Mouse (Mus musculus) cerebellum, postnatal 36 days (tissue): Measurements from ENCODE around the gene Usp20.

Source experiments
- DNase-seq, 2 experiments: peaks; one replicate each; pipeline ENCODE4 v3.0.0; 2021 to 2022; ENCODE audit warnings: mixed read lengths in 2 of 2

Usp20 gene

GRCm38 (mm10) chr2:31042881-31043280 lies 60.8 kb downstream of the Usp20 start:
- DNase-seq, result no peak

GRCm38 (mm10) chr2:31043856-31044255 lies 61.8 kb downstream of the Usp20 start:
- no peak for DNase-seq

DNA sequence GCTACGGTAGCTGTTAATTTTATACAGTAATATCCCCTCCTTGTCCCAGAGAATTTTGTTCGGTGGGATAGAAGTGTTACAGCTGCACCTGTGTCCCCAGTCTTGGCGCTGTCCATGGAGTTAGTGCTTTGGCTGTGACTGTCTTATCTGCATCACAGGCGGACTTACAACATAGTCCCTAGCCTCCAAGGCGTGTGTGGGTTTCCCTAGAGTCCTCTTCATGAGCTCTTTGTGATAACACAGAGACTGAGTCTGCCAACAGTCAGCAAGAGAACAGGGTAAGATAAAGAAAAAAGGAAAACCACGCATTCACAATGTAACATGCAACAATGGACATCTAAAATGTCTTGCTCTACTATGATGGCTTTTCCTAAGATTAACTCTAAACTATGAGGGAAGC lies 66.0 kb downstream of the Usp20 start:
- DNase-seq, result no peak

GRCm38 (mm10) chr2:31052441-31052840 lies 70.4 kb downstream of the Usp20 start:
- no peak for DNase-seq

DNA sequence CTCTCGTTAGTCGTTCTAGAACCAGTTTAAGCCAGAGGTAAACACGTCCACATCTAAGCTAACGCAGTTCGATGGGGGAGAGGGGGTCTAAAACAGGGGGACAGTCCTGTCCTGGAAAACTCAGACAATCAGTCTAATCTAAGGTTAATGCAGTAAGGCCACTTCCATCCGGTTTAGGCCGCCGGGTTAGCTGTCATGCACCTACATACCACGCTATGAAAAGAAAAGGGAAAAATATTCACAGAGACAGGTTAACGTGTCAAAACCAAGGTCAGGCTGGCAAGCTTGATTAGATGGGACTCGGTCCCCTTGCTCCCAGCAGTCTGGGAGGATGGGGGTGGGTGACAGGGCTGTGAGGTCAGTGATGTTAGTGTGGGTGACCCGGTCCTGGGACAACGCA lies 71.3 kb downstream of the Usp20 start:
- no peak for DNase-seq

DNA sequence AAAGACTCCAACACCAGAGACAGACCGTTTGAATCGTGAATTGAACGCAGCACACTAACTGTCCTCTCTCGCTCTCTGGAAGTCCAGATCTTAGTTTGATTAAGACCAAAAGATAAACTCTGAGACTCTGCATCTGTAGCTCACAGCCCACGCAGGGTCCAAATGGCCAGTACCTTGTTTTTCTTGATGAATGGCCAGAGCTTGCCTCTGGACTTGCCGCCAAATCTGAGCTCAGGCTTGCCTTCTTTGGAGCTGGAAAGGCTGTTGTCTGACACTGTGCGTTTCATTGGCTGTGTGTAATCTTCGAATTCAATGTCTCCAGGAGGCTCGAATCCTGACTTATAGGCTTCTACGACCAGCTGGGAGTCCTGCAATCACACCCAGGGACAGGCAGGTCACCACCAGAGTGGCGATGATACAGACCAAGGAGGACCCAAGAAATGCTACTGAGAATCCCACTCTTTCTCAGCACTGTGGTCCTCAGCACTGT lies 71.8 kb downstream of the Usp20 start:
- DNase-seq, result no peak

DNA sequence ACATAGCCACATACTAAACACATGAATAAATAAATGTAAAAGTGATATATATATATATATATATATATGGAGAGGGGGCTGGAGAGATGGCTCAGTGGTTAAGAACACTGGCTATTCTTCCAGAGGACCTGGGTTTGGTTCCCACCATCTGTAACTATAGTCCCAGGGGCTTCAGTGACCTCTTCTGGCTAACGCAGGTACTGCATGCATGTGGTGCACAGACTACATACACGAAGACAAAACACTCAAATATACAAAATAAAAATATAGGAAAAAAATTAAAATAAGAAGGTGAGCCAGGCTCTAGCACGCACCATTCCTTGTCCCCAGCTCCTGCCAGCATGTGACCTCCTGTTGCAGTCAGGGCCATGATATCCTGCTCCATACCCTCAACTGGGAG lies 74.0 kb downstream of the Usp20 start:
- no peak for DNase-seq

DNA sequence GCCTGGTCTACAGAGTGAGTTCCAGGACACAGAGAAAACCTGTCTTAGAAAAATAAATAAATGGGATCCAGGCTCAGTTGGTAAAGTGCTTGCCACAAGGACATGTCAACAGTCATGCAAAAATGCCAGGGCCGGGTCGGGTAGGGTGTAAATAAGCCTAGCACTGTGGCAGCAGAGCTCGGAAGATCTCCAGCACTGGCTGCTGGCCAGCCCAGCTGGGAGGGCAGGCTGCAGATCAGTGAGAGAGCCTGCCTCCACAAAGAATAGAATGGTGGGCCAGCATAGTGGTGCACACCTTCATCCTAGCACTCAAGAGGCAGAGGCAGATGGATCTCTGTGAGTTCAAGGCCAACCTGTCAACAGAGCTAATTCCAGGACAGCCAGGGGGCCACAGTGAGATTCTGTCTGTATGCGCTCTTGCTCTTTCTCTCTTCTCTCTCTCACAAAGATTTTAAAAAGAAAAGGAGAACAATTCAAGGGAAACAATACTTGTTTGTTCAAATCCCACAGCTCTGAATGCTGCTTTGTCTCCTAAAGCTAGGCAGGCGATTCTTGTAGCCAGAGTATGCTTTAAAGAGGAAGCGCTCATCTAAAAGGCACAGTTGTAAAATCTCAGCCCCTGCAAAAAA lies 75.6 kb downstream of the Usp20 start:
- DNase-seq, result peak; percentile 74 to 80

DNA sequence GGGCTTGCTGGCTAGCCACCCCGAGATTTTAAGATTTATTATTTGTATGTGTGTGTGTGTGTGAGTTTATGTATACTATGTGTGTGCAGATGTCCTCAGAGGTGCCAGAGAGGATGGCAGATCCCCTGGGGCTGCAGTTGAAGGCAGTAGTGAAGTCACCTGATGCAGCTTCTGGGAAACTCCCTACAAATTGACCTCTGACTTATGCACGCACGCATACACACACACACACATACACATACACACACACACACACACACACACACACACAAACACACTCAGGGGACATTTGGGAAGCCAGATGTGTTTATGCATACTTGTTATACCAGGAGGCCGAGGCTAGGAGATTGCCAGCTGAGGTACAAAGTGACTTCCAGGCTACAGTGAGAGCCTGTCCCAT lies 76.4 kb downstream of the Usp20 start:
- DNase-seq, result no peak

GRCm38 (mm10) chr2:31060271-31060670 lies 78.2 kb downstream of the Usp20 start:
- no peak for DNase-seq

GRCm38 (mm10) chr2:31060787-31061730 lies 79.0 kb downstream of the Usp20 start:
- DNase-seq, result peak; percentile 90 to 91

GRCm38 (mm10) chr2:31061868-31062628 lies 80.0 kb downstream of the Usp20 start:
- DNase-seq, result peak in 1 of 2 experiments; percentile 40

- DNase-seq, result peak; percentile 91 to 92
These were observed 84.1 kb downstream of the Usp20 start for GRCm38 (mm10) chr2:31066019-31066789.

DNA sequence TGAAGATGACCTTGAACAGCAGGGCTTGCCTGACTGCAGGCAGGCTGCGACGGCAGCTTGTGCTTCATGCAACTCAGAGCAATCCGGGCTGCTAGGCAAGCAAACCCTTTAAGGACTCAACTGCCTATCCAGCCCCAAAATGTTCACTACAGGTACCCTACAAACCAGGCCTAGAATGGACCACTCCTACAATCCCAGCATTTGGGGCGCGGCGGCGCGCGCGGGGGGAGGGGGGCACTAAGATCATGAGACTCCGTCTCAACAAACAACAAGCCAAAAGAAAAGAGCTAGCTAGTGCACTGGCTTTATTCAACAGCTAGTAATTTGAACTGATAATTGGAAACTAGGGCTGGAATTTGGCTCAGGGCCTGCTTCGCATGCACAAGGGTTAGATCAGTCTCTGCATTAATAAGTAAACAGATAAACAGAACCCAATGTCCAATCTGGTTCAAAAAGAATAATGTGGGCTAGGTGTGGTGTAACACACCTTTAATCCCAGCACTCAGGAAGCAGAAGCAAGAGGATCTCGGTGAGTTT lies 85.0 kb downstream of the Usp20 start:
- DNase-seq, result no peak

GRCm38 (mm10) chr2:31067696-31068245 lies 85.7 kb downstream of the Usp20 start:
- no peak for DNase-seq

- peak; percentile 58 to 60 for DNase-seq
These were observed 86.4 kb downstream of the Usp20 start for GRCm38 (mm10) chr2:31068246-31069113.

GRCm38 (mm10) chr2:31069114-31069445 lies 87.0 kb downstream of the Usp20 start:
- no peak for DNase-seq

- DNase-seq, result no peak
These were observed 87.4 kb downstream of the Usp20 start for GRCm38 (mm10) chr2:31069506-31069905.
